Mouse (Mus musculus) layer of hippocampus, adult 2 months (tissue): ENCODE measurements at regions not wholly inside any gene's neighbourhood (a gene's known extent, or its start where the extent isn't known, plus 50 kb on each side); places are given as distances from the start of the nearest gene placed in this dataset.

Experiments used
- DNase-seq, 2 experiments: peaks; one replicate each; pipeline ENCODE4 v3.0.0; 2022; ENCODE audit warnings: low spot score in 2 of 2
- H3K27ac ChIP-seq: fragments of 200-600 bp; 2 replicates; pipeline ENCODE4 v1.8.1; 2022
- H3K4me3 ChIP-seq: fragments of 200-600 bp; 2 replicates; pipeline ENCODE4 v1.8.1; 2022; ENCODE audit warnings: mild to moderate bottlenecking
- CTCF ChIP-seq: fragments of 200-600 bp; conservative IDR thresholded peaks from 2 replicates; pipeline ENCODE4 v1.8.1; 2022; ENCODE audit warnings: antibody characterized with exemption, mild to moderate bottlenecking, moderate library complexity

DNA sequence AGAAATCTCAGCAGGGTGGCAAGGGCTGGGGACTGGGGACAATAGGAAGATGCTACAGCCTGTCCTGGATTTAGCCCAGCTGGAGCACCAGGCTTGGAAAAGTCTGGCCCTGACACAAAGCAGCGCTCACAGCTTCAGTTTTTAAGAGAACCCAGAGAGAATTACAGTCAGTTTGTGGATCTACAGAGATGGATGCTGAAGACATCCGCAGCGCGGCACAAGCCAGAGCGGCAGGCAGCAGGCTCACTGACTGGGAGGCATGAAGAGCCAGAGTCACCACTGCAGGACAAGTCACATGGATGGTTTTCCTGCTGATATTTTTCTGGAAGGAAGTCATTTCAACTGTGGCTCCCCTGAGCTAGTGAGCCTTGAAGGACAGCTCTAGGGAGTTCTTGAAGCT, 189.0 kb upstream of the Ctbp2 start:
- Histone ChIP-seq H3K4me3 (no peak overlapping the region), H3K27ac (no peak overlapping the region)
- DNase-seq = no peak
- no peak for TF ChIP-seq CTCF

DNA sequence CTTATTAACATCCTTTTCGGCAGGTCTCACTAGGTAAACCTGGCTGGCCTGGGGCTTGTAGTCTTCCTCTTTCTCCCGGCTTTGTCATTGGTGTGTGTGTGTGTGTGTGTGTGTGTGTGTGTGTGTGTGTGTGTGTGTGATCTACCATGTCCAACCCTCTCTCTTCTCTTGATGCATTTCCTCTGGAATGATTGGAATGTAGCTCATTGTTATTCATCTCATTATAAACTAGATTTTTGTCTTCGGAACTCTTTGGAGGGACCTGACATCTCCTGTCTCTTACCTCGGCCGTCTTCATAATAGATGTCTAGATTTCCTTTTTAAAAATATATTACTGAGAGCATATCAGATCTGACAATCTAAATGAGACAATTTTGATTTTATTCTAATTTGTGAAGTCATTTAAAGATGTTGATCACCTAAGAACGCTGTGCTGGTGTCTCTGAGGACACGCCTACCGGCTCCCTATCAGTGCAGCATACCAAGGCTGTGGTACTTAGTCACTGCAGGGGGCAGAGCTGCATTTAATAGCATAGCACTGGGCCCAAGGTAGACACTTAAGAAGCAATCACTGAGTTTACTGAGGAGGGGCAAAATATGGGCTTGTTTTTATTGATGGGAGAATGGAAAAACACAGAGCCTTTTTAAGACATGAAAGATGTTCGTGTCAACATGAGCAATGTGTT, 187.1 kb upstream of the Ctbp2 start:
- no peak for TF ChIP-seq CTCF
- H3K27ac ChIP-seq = no peak overlapping the region
- no peak for DNase-seq
- H3K4me3 ChIP-seq = no peak overlapping the region

DNA sequence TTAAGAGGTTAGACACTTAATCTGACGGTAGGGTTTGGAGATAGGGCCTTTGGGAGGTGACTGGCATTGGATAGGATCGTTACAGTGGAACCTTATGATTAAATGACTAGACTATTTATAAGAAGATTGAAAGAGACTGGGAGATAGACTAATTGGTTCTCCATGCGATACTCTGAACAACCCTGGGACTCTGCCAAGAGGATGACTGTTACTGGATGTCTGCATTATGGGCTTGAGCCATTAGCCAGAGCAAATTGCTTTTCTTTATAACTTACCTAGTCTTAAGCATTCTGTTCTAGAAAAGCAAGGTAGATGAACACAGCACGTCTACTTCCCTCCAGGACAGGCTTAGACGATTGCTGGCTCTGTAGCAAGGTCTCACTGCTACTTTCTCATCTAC, 180.3 kb upstream of the Ctbp2 start:
- TF ChIP-seq CTCF = no peak
- no peak overlapping the region for H3K27ac ChIP-seq
- no peak overlapping the region for H3K4me3 ChIP-seq
- no peak for DNase-seq

DNA sequence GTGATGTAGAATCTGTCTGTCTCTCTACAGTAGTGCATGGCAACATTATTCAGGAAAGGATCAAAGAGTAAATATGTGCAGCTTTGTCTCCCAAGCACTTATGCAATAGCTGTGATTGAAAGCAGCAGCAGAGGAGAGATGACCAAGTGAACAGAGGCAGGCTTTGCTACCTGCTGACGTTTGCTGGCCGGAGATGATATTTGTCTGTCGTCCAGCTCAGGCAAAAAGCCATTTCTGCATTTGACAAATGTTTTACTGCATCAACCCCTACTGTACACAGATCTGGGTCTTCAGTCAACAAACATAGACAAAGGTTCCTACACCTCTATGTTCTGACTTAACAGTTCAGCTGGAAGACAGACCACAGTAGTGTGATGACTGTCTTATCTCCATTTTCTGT, 166.3 kb upstream of the Ctbp2 start:
- Histone ChIP-seq H3K27ac (no peak overlapping the region), H3K4me3 (no peak overlapping the region)
- no peak for TF ChIP-seq CTCF
- no peak for DNase-seq

DNA sequence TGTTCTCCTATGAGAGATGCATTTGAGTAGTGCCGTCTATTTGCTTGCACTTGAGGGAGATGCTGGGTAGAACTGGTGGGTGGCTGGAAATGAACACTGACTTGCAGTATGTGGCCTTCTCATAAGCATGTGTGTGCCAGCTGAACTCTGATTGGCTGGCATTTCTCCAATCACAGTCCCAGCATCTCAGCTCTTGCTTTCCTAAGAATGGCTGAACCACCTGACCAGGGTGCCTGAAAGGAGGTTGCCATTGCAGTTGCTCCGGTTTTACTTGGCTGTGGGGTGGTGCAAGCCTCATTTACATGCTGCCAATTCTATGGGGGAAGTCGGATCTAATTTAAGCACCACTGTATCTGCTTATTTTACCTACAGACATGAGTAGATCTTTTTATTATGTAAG, 164.1 kb upstream of the Ctbp2 start:
- H3K4me3 ChIP-seq = no peak overlapping the region
- TF ChIP-seq CTCF = no peak
- H3K27ac ChIP-seq = no peak overlapping the region
- DNase-seq = no peak

DNA sequence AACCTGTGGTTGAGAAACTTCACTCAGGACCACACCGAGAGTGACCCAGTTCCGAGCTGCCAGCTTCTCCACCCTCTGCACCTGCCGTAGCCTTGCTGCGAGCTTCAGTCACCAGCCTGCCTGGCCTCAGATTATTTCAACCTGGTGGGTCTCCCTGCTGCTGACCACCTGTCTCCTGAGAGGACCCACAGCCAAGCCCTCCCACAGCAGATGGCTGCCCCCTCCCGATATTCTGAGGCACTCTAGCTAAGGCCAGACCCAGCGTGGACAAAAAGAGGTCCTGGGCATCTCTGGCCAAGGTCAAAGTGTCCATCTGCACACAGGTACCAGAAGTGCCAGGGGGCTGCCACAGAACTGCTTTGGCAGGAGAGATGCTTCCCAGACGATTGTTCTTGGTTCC, 162.7 kb upstream of the Ctbp2 start:
- Histone ChIP-seq H3K4me3 (no peak overlapping the region), H3K27ac (no peak overlapping the region)
- no peak for DNase-seq
- no peak for TF ChIP-seq CTCF

DNA sequence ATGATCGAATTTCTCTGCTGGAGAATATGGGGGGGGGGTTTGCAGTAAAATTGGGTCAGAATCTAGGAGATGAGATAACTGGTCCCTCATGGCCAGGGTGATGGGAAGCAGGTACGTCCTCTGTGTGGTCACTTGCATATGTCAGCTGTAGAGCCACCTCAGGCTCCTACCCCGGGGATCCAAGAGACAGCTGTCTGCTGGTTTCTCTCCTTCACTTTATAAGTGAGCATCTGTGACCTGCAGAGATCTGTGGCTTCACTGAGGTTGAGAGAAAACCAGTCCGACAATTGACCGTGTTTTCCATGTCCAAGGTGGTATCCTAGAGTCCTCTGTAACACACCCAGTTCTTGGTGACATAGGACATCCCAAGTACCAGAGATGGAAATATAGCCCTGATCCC, 162.1 kb upstream of the Ctbp2 start:
- TF ChIP-seq CTCF = no peak
- H3K27ac ChIP-seq = no peak overlapping the region
- no peak overlapping the region for H3K4me3 ChIP-seq
- DNase-seq = no peak

DNA sequence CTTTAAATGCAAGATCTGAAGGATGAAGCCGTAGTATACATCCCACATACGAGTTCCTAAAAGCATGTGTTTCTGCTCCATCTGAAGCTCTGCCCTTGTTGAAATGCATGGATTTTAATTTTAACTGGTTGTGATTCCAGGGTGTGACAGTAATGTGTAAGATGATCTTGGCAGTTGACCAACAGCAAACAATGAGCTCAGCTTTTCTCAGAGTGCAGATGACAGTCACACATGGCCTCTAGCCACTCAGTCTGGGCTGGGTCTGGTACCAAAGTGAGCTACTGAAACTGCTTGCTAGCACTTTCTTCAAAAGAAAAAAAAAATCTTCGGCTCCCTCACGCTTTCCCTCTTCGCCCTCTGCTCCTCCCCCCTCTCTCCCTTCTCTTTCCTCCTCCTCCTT, 138.0 kb upstream of the Ctbp2 start:
- DNase-seq = peak in 1 of 2 experiments; percentile 4
- no peak overlapping the region for H3K4me3 ChIP-seq
- no peak for TF ChIP-seq CTCF
- no peak overlapping the region for H3K27ac ChIP-seq

DNA sequence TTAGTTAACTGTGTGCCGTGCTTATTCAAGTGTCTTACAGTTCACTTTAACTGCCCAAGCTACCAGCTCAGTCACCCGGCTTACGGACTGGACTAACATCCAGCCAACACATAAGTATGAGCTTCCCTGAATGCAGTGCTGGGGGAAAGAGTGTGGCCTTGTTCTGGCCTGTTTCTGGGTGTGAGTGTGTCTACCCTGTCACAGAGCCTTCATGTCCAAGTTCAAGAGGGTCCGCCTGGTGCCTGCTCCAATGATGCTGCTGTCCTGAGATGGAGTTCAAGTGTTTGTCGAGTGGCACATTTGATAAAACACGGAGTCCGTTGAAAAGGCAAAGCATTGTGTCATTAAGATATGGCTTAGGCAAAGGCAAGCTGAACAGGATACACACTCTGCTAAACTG, 135.0 kb upstream of the Ctbp2 start:
- Histone ChIP-seq H3K4me3 (no peak overlapping the region), H3K27ac (no peak overlapping the region)
- DNase-seq = no peak
- TF ChIP-seq CTCF = no peak

DNA sequence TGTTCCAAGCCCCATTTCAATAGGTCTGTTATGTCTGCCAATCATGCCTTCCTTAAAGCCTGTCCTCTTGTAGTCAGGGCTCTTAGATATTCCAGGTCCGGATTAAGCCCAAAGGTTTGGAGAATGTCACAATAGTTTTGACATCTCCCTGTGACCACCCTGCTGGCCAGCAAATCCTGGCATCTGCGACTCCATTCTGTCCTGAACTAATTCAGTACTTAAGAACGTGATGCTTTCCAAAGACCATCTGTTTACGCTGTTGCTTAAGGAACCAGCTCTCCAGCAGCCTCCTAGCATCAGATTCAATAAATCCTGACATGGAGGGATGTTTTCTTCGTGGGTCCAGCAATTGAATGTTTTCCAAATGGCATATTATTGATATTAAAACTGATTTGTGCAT, 132.7 kb upstream of the Ctbp2 start:
- Histone ChIP-seq H3K27ac (no peak overlapping the region), H3K4me3 (no peak overlapping the region)
- no peak for TF ChIP-seq CTCF
- no peak for DNase-seq

DNA sequence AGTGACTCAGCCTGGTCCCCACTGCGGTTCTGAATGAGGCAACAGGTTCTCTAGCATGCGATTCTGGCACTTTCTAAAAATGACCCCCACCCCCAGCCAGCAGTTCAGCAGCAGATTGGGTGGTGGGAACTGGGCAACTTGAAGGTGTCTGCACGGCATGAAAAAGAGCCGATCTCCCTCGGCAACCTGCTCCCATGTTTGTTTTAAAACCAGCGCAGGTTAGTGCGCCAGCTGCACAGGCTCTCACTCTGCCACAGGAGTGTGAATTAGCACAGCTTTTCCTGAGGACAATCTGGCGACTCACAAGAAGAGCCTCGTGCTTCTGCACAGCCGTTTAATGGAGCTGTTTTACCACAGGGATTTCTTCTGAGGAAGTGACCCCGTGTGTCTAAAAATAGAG, 120.4 kb upstream of the Ctbp2 start:
- DNase-seq = peak; percentile 21 to 23
- TF ChIP-seq CTCF = no peak
- Histone ChIP-seq H3K4me3 (peak overlapping the region; percentile 20; the same call in 1 of the 2 replicates), H3K27ac (no peak overlapping the region)

DNA sequence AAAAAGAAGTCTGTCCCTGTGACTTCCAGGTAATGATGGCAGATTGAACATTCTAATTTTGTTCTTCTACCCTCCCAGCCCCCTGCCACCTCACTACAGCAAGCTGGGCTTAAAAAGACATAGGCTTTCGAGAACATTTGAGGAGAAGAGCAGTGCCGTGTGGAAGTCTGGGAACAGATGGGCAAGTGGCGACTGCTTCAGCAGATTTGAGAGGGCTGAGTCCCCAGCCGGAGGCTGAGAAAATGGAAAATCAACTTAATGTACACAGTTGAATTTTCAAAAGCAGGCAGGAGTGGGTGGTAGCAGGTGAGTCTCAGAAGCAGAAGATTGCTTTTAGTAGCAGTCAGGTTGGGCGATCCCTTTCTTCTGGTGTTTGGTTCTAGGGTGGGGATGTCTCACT, 110.2 kb upstream of the Ctbp2 start:
- Histone ChIP-seq H3K4me3 (no peak overlapping the region), H3K27ac (no peak overlapping the region)
- peak in 1 of 2 experiments; percentile 17 for DNase-seq
- TF ChIP-seq CTCF = no peak

DNA sequence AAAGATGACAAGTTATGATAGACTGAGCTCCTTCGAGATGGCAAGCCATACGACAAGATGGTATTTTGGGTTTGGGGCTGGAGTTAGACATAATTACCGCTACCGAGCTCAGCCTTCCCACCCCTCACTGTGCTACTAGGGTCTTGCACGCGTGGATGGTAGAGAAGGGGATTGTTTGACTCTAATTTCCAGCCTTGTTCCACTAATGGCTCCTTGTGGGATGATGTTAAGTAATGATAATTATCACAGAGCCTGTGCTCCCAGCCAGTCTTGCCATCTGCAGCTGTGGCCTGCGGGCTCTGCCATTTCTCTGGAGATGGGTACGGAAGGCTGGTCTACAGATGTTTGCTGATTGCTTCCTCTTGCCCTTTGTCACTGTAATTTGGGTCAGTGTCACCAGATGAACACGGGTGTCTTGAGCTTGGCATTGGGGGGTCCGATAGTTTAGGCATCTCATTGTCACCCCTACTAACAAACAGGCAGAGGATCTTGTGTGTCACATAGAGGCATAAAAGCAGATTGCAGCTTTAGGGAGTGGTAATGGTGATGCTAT, 108.8 kb upstream of the Ctbp2 start:
- H3K4me3 ChIP-seq = no peak overlapping the region
- TF ChIP-seq CTCF = no peak
- DNase-seq = no peak
- H3K27ac ChIP-seq = no peak overlapping the region

DNA sequence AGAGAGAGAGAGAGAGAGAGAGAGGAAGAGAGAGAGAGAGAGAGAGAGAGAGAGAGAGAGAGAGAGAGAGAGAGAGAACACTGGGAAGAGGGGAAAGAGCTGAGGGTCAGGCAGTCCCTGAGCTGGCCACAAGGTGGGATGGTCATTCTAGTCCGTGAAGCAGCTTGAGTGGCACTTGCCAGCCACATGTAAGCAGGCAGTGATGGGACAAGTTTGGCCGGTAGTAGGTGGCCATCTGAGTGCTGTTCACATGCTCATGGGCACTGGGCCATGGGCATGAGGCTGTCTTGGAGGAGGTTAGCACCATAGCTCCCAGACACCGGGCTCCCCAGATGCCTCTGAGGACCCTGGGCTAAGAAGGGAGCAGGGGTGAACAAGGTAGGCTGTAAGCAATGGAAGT, 106.7 kb upstream of the Ctbp2 start:
- no peak overlapping the region for H3K27ac ChIP-seq
- H3K4me3 ChIP-seq = no peak overlapping the region
- no peak for DNase-seq
- TF ChIP-seq CTCF = peak; percentile 37
